Mouse (Mus musculus) cortical plate, adult 2 months (tissue): ENCODE measurements around the gene Clpb. TPM values are rescaled to one million over a fixed set of nuclear protein-coding genes. Genes with fewer than 3 reads are reported as not detected.

Experiments
- H3K27ac ChIP-seq: fragments of 200-500 bp; 2 replicates; pipeline ENCODE4 v1.5.1; 2012; ENCODE audit warnings: low read length, control low read depth, inconsistent platforms; ENCODE audit not compliant: insufficient read depth
- H3K4me1 ChIP-seq: fragments of 200-500 bp; 2 replicates; pipeline ENCODE4 v1.6.1; 2011; ENCODE audit warnings: low read length; ENCODE audit not compliant: control insufficient read depth, insufficient read depth
- H3K4me3 ChIP-seq: fragments of 200-500 bp; 2 replicates; pipeline ENCODE4 v1.5.1; 2011; ENCODE audit warnings: mild to moderate bottlenecking, low read length, control low read depth; ENCODE audit not compliant: insufficient read depth
- CTCF ChIP-seq: fragments of 200-500 bp; IDR thresholded peaks from 2 replicates; pipeline ENCODE4 v1.5.1; 2011; ENCODE audit warnings: mild to moderate bottlenecking, control low read depth, low read length; ENCODE audit not compliant: insufficient read depth; ENCODE audit errors: extremely low read depth
- POLR2A ChIP-seq: fragments of 200-500 bp; IDR thresholded peaks from 2 replicates; pipeline ENCODE4 v1.6.1; 2011; ENCODE audit warnings: mild to moderate bottlenecking, low read length, control low read depth; ENCODE audit not compliant: insufficient read depth; ENCODE audit errors: extremely low read depth
- polyA plus RNA-seq: library from polyadenylated mRNA; depleted of rRNA; stranded (reverse); fragments of >200 nt; gene quantifications from 2 replicates; pipeline ENCODE4 v1.2.3, GENCODE M21; 2012

The Clpb gene
- polyA plus RNA-seq, 1 experiment: 48.1 TPM

GRCm38 (mm10) chr7:101671601-101672280 lies 8.3 kb downstream of the Clpb start:
- Histone ChIP-seq H3K4me1 (peaks cover 4% of the 10 kb centered on the region; the same call in 1 of the 2 replicates), H3K4me3 (no peak overlapping the region), H3K27ac (no peak overlapping the region)
- TF ChIP-seq POLR2A (no peak), CTCF (no peak)

GRCm38 (mm10) chr7:101673497-101673896 lies 10.1 kb downstream of the Clpb start:
- Histone ChIP-seq H3K4me1 (peaks cover 2% of the 10 kb centered on the region; the same call in 1 of the 2 replicates), H3K27ac (no peak overlapping the region), H3K4me3 (no peak overlapping the region)
- no peak for TF ChIP-seq CTCF
- no peak for TF ChIP-seq POLR2A

- Histone ChIP-seq H3K27ac (no peak overlapping the region), H3K4me1 (peaks cover 2% of the 10 kb centered on the region; the same call in 1 of the 2 replicates), H3K4me3 (no peak overlapping the region)
- TF ChIP-seq CTCF (no peak), POLR2A (no peak)
Measured at GRCm38 (mm10) chr7:101676033-101676761, 12.8 kb downstream of the Clpb start.

GRCm38 (mm10) chr7:101676762-101677308 lies 13.4 kb downstream of the Clpb start:
- H3K27ac ChIP-seq: no peak overlapping the region
- TF ChIP-seq CTCF: no peak
- TF ChIP-seq POLR2A: no peak

GRCm38 (mm10) chr7:101679591-101679990 lies 16.2 kb downstream of the Clpb start:
- no peak overlapping the region for H3K27ac ChIP-seq
- TF ChIP-seq POLR2A (no peak), CTCF (peak; percentile 65)

More at GRCm38 (mm10) chr7:101676762-101677308, 13.4 kb downstream of the Clpb start:
- Histone ChIP-seq H3K4me1 (peaks cover 2% of the 10 kb centered on the region; the same call in 1 of the 2 replicates), H3K4me3 (no peak overlapping the region)

GRCm38 (mm10) chr7:101680961-101681360 lies 17.5 kb downstream of the Clpb start:
- no peak for TF ChIP-seq CTCF
- no peak for TF ChIP-seq POLR2A
- peaks cover 2% of the 10 kb centered on the region; the same call in 1 of the 2 replicates for H3K4me1 ChIP-seq
- no peak overlapping the region for H3K27ac ChIP-seq
- H3K4me3 ChIP-seq: no peak overlapping the region

More at GRCm38 (mm10) chr7:101679591-101679990, 16.2 kb downstream of the Clpb start:
- Histone ChIP-seq H3K4me1 (peaks cover 2% of the 10 kb centered on the region; the same call in 1 of the 2 replicates), H3K4me3 (no peak overlapping the region)

- H3K4me1 ChIP-seq: no peaks in the 10 kb centered on the region; the same call in 1 of the 2 replicates
- TF ChIP-seq CTCF (no peak), POLR2A (no peak)
- no peak overlapping the region for H3K4me3 ChIP-seq
- H3K27ac ChIP-seq: no peak overlapping the region
Measured at GRCm38 (mm10) chr7:101681565-101682071, 18.2 kb downstream of the Clpb start.

GRCm38 (mm10) chr7:101682886-101683285 lies 19.5 kb downstream of the Clpb start:
- TF ChIP-seq POLR2A (no peak), CTCF (no peak)
- Histone ChIP-seq H3K27ac (no peak overlapping the region), H3K4me1 (no peaks in the 10 kb centered on the region), H3K4me3 (no peak overlapping the region)

GRCm38 (mm10) chr7:101683976-101684630 lies 20.7 kb downstream of the Clpb start:
- Histone ChIP-seq H3K4me3 (no peak overlapping the region), H3K27ac (no peak overlapping the region), H3K4me1 (no peaks in the 10 kb centered on the region)
- TF ChIP-seq POLR2A (no peak), CTCF (no peak)
